Mouse (Mus musculus): ENCODE measurements around the gene Wdr31. TPM values are rescaled to one million over a fixed set of nuclear protein-coding genes. Genes with fewer than 3 reads are reported as not detected.

Wdr31 gene
- polyA plus RNA-seq, 1 experiment, result 0.37 TPM

GRCm38 (mm10) chr4:62460348-62460747, 10.3 kb downstream of the Wdr31 start:
- Histone ChIP-seq H3K27me3 (replicated peaks) (peaks cover 43% of the 10 kb centered on the region), H3K4me1 (peaks cover 29% of the 10 kb centered on the region), H3K4me3 (replicated peaks) (no peak overlapping the region), H3K9me3 (no peaks in the 10 kb centered on the region), H3K36me3 (replicated peaks; ENCODE audit: low read length) (no peaks in the 10 kb centered on the region)
- TF ChIP-seq GATA1 (IDR thresholded peaks at IDR 0.05; ENCODE audit: borderline replicate concordance, low read length), result no peak

GRCm38 (mm10) chr4:62459081-62459480, 11.6 kb downstream of the Wdr31 start:
- TF ChIP-seq FLI1 (IDR thresholded peaks at IDR 0.05; ENCODE audit: low read length), result no peak
- TF ChIP-seq GATA1 (IDR thresholded peaks at IDR 0.05; ENCODE audit: borderline replicate concordance, low read length), result no peak
- Histone ChIP-seq H3K36me3 (replicated peaks; ENCODE audit: low read length) (no peaks in the 10 kb centered on the region), H3K4me3 (replicated peaks) (no peak overlapping the region), H3K9me3 (no peaks in the 10 kb centered on the region), H3K4me1 (peaks cover 35% of the 10 kb centered on the region), H3K27me3 (replicated peaks) (peaks cover 46% of the 10 kb centered on the region)

- Histone ChIP-seq H3K27me3 (replicated peaks) (peaks cover 40% of the 10 kb centered on the region), H3K4me3 (replicated peaks) (no peak overlapping the region), H3K4me1 (peaks cover 40% of the 10 kb centered on the region), H3K36me3 (replicated peaks; ENCODE audit: low read length) (no peaks in the 10 kb centered on the region), H3K9me3 (peaks cover 6% of the 10 kb centered on the region)
- TF ChIP-seq GATA1 (IDR thresholded peaks at IDR 0.05; ENCODE audit: borderline replicate concordance, low read length), result no peak
- no peak for TF ChIP-seq FLI1 (IDR thresholded peaks at IDR 0.05; ENCODE audit: low read length)
Observed at GRCm38 (mm10) chr4:62454995-62455394, 15.7 kb downstream of the Wdr31 start.

GRCm38 (mm10) chr4:62440986-62441385, 29.7 kb downstream of the Wdr31 start:
- Histone ChIP-seq H3K27me3 (replicated peaks) (peaks cover 2% of the 10 kb centered on the region), H3K4me3 (replicated peaks) (no peak overlapping the region), H3K36me3 (replicated peaks; ENCODE audit: low read length) (no peaks in the 10 kb centered on the region), H3K4me1 (no peaks in the 10 kb centered on the region), H3K9me3 (peaks cover 18% of the 10 kb centered on the region)
- TF ChIP-seq FLI1 (IDR thresholded peaks at IDR 0.05; ENCODE audit: low read length), result no peak
- TF ChIP-seq GATA1 (IDR thresholded peaks at IDR 0.05; ENCODE audit: borderline replicate concordance, low read length), result no peak

- Histone ChIP-seq H3K36me3 (replicated peaks; ENCODE audit: low read length) (no peaks in the 10 kb centered on the region), H3K27me3 (replicated peaks) (peaks cover 2% of the 10 kb centered on the region), H3K9me3 (peaks cover 18% of the 10 kb centered on the region), H3K4me1 (no peaks in the 10 kb centered on the region), H3K4me3 (replicated peaks) (no peak overlapping the region)
- no peak for TF ChIP-seq FLI1 (IDR thresholded peaks at IDR 0.05; ENCODE audit: low read length)
- no peak for TF ChIP-seq GATA1 (IDR thresholded peaks at IDR 0.05; ENCODE audit: borderline replicate concordance, low read length)
Observed at GRCm38 (mm10) chr4:62440544-62440943, 30.2 kb downstream of the Wdr31 start.

- TF ChIP-seq GATA1 (IDR thresholded peaks at IDR 0.05; ENCODE audit: borderline replicate concordance, low read length), result no peak
- TF ChIP-seq FLI1 (IDR thresholded peaks at IDR 0.05; ENCODE audit: low read length), result no peak
- Histone ChIP-seq H3K4me1 (peaks cover 2% of the 10 kb centered on the region), H3K27me3 (replicated peaks) (peaks cover 2% of the 10 kb centered on the region), H3K9me3 (peaks cover 18% of the 10 kb centered on the region), H3K36me3 (replicated peaks; ENCODE audit: low read length) (no peaks in the 10 kb centered on the region), H3K4me3 (replicated peaks) (no peak overlapping the region)
Observed at GRCm38 (mm10) chr4:62439793-62440192, 30.9 kb downstream of the Wdr31 start.

- TF ChIP-seq GATA1 (IDR thresholded peaks at IDR 0.05; ENCODE audit: borderline replicate concordance, low read length) (no peak), FLI1 (IDR thresholded peaks at IDR 0.05; ENCODE audit: low read length) (no peak)
- H3K9me3 ChIP-seq, result peaks cover 11% of the 10 kb centered on the region
- no peak overlapping the region for H3K4me3 ChIP-seq (replicated peaks)
- no peaks in the 10 kb centered on the region for H3K36me3 ChIP-seq (replicated peaks; ENCODE audit: low read length)
- peaks cover 2% of the 10 kb centered on the region for H3K27me3 ChIP-seq (replicated peaks)
- peaks cover 14% of the 10 kb centered on the region for H3K4me1 ChIP-seq
Observed at GRCm38 (mm10) chr4:62437871-62438270, 32.8 kb downstream of the Wdr31 start.

- peaks cover 9% of the 10 kb centered on the region; the same call in 1 of the 2 replicates for H3K9me3 ChIP-seq
- H3K4me1 ChIP-seq, result peaks cover 14% of the 10 kb centered on the region
- H3K36me3 ChIP-seq (replicated peaks; ENCODE audit: low read length), result no peaks in the 10 kb centered on the region
- TF ChIP-seq FLI1 (IDR thresholded peaks at IDR 0.05; ENCODE audit: low read length) (no peak), GATA1 (IDR thresholded peaks at IDR 0.05; ENCODE audit: borderline replicate concordance, low read length) (no peak)
- H3K27me3 ChIP-seq (replicated peaks), result peaks cover 2% of the 10 kb centered on the region
- H3K4me3 ChIP-seq (replicated peaks), result no peak overlapping the region
Observed at GRCm38 (mm10) chr4:62437256-62437778, 33.4 kb downstream of the Wdr31 start.

GRCm38 (mm10) chr4:62435081-62435480, 35.6 kb downstream of the Wdr31 start, which contains the start of gene Rnf183:
Gene Rnf183 (minus strand): TSS chr4:62435252.
- H3K27me3 ChIP-seq (replicated peaks), result no peaks in the 10 kb centered on the region
- peaks cover 23% of the 10 kb centered on the region for H3K4me1 ChIP-seq
- H3K36me3 ChIP-seq (replicated peaks; ENCODE audit: low read length), result no peaks in the 10 kb centered on the region
- TF ChIP-seq GATA1 (IDR thresholded peaks at IDR 0.05; ENCODE audit: borderline replicate concordance, low read length), result no peak
- TF ChIP-seq FLI1 (IDR thresholded peaks at IDR 0.05; ENCODE audit: low read length), result no peak
- peak within 1 kb of the TSS; percentile 10 for H3K4me3 ChIP-seq (replicated peaks)
- 0 out of 2 replicates have a peak, but pooled peaks cover 4% of the 10 kb centered on the region for H3K9me3 ChIP-seq

- peak overlapping the region; percentile 10 for H3K4me3 ChIP-seq (replicated peaks)
- no peaks in the 10 kb centered on the region for H3K27me3 ChIP-seq (replicated peaks)
- peaks cover 23% of the 10 kb centered on the region for H3K4me1 ChIP-seq
- TF ChIP-seq FLI1 (IDR thresholded peaks at IDR 0.05; ENCODE audit: low read length) (no peak), GATA1 (IDR thresholded peaks at IDR 0.05; ENCODE audit: borderline replicate concordance, low read length) (no peak)
- H3K9me3 ChIP-seq, result 0 out of 2 replicates have a peak, but pooled peaks cover 4% of the 10 kb centered on the region
- H3K36me3 ChIP-seq (replicated peaks; ENCODE audit: low read length), result no peaks in the 10 kb centered on the region
Observed at GRCm38 (mm10) chr4:62433939-62434870, 36.5 kb downstream of the Wdr31 start.

All from megakaryocyte, embryonic 14.5 days (primary cell).